Mouse (Mus musculus) testis, adult 2 months (tissue): Measurements from ENCODE around the gene Olfml2b. TPM values are rescaled to one million over a fixed set of nuclear protein-coding genes. Genes with fewer than 3 reads are reported as not detected.

ENCODE experiments used
- H3K27ac ChIP-seq: fragments of 200-500 bp; 2 replicates; pipeline ENCODE4 v1.5.1; 2012; ENCODE audit warnings: low read depth, low read length; ENCODE audit not compliant: control insufficient read depth, insufficient read depth
- H3K27me3 ChIP-seq: fragments of 200-500 bp; 2 replicates; pipeline ENCODE4 v1.6.1; 2012; ENCODE audit warnings: mild to moderate bottlenecking, low read length, moderate library complexity; ENCODE audit not compliant: control insufficient read depth, insufficient read depth
- H3K36me3 ChIP-seq: fragments of 200-500 bp; 2 replicates; pipeline ENCODE4 v1.6.1; 2012; ENCODE audit warnings: mild to moderate bottlenecking, low read length; ENCODE audit not compliant: control insufficient read depth, insufficient read depth
- H3K4me1 ChIP-seq: fragments of 200-500 bp; 2 replicates; pipeline ENCODE4 v1.6.1; 2012; ENCODE audit warnings: low read length; ENCODE audit not compliant: control insufficient read depth, insufficient read depth
- H3K4me3 ChIP-seq: fragments of 200-500 bp; 2 replicates; pipeline ENCODE4 v1.5.1; 2012; ENCODE audit warnings: low read depth, mild to moderate bottlenecking, low read length, moderate library complexity, mixed read lengths; ENCODE audit not compliant: control insufficient read depth
- CTCF ChIP-seq: fragments of 200-500 bp; IDR thresholded peaks from 2 replicates; pipeline ENCODE4 v1.5.1; 2012; ENCODE audit warnings: low read depth, mild to moderate bottlenecking, inconsistent platforms, low read length, moderate library complexity; ENCODE audit not compliant: control insufficient read depth, insufficient read depth, insufficient replicate concordance
- POLR2A ChIP-seq: fragments of 200-500 bp; IDR thresholded peaks from 2 replicates; pipeline ENCODE4 v1.6.1; 2012; ENCODE audit warnings: low read depth, mild to moderate bottlenecking, inconsistent platforms, low read length, moderate library complexity; ENCODE audit not compliant: control insufficient read depth
- polyA plus RNA-seq: library from polyadenylated mRNA; depleted of rRNA; stranded (reverse); fragments of >200 nt; gene quantifications from 2 replicates; pipeline ENCODE4 v1.2.3, GENCODE M21; 2012

Olfml2b gene
- polyA plus RNA-seq, 1 experiment = 6.4 TPM

DNA sequence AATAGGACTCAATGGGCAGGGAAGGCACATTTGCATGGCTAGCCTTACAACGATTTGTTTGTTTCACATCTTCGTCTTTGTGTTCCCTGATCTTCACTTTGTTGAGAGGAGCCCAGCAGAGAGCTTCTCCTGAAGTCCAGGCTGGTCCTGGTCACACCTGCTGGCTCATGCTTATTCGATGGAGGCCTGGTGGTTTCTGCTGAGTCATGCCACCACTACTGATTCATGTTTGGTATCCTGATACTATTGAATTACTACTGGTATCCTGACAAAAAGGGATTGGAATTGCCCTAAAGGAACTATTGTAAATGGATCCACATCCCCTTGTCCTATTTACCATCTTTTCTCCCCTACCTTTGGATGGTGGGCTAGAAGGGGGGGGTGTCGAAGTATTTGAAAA, 13.8 kb upstream of the Olfml2b start:
- H3K27ac ChIP-seq = no peak overlapping the region
- no peak overlapping the region for H3K4me3 ChIP-seq

DNA sequence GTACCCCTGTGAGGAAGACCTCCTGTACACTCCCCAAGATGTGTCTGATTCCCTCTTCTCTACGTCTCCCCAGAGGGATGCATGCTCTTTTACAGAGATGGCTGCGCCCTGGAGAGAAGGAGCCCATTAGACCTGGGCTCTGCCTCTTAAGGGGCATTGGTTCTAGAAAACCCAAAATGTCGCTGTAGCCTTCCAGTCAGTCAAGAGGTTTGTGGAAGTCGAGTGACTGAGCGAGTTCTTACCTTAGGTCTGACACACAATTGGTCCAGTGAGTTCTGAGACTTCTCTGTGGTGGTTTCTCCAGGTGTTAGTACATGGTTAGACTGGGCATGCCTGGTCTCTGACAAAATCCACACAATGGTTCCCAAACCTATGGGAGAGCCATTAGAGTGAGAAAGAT, 12.8 kb upstream of the Olfml2b start:
- Histone ChIP-seq H3K27me3 (no peaks in the 10 kb centered on the region), H3K4me1 (no peaks in the 10 kb centered on the region), H3K4me3 (no peak overlapping the region), H3K27ac (no peak overlapping the region), H3K36me3 (no peaks in the 10 kb centered on the region)
- no peak for TF ChIP-seq CTCF

More for the DNA sequence above, 13.8 kb upstream of the Olfml2b start:
- no peaks in the 10 kb centered on the region for H3K4me1 ChIP-seq
- no peak for TF ChIP-seq POLR2A
- no peak for TF ChIP-seq CTCF
- no peaks in the 10 kb centered on the region for H3K27me3 ChIP-seq
- H3K36me3 ChIP-seq = no peaks in the 10 kb centered on the region

GRCm38 (mm10) chr1:170632385-170632784, 11.9 kb upstream of the Olfml2b start:
- TF ChIP-seq CTCF (peak; percentile 81; the same call in 1 of the 2 replicates), POLR2A (no peak)
- no peak overlapping the region for H3K4me3 ChIP-seq
- H3K36me3 ChIP-seq = no peaks in the 10 kb centered on the region
- no peaks in the 10 kb centered on the region for H3K4me1 ChIP-seq
- H3K27ac ChIP-seq = no peak overlapping the region
- no peaks in the 10 kb centered on the region for H3K27me3 ChIP-seq

DNA sequence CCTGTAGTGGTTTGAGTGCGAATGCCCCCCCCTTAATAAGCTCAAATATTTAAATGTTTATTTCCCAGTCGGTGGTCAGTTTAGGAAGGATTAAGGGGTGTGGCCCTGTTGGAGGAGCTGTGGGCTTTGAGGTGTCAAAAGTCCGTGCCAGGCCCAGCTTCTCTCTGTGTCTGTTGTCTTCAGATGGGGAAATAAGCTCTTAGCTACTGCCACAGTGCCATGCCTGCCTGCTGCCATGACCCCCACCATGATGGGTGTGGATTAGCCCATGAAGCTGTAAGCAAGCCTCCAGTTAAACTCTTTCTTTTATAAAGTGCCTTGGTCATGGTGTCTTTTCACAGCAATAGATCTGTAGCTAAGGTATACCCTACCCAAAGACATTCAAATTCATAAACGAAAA, 11.5 kb upstream of the Olfml2b start:
- TF ChIP-seq CTCF (no peak), POLR2A (no peak)

DNA sequence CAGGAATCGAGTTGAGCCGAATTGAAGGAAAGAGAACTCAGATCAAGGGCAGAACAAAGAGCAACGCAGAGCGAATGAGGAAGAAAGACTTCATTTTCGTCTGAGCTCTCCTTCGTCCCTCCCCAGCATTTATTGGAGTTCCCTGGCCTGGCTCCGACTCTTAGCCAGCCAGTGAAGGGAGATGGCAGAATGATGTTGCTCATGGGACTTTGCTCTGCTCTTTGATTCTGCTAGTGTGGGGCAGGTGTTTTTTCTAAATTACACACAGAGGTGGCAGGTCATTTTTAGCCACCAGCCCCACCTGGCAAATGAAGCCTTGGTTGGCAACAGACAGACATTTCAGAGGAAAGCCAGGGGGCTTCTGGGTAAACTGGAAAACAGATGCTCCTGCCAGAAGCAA, 5.4 kb upstream of the Olfml2b start:
- TF ChIP-seq POLR2A (no peak), CTCF (no peak)
- no peak overlapping the region for H3K27ac ChIP-seq
- H3K36me3 ChIP-seq = no peaks in the 10 kb centered on the region
- no peaks in the 10 kb centered on the region for H3K27me3 ChIP-seq
- H3K4me3 ChIP-seq = no peak overlapping the region
- H3K4me1 ChIP-seq = no peaks in the 10 kb centered on the region

More for the DNA sequence above, 11.5 kb upstream of the Olfml2b start:
- Histone ChIP-seq H3K4me1 (no peaks in the 10 kb centered on the region), H3K27ac (no peak overlapping the region), H3K4me3 (no peak overlapping the region), H3K36me3 (no peaks in the 10 kb centered on the region), H3K27me3 (no peaks in the 10 kb centered on the region)

DNA sequence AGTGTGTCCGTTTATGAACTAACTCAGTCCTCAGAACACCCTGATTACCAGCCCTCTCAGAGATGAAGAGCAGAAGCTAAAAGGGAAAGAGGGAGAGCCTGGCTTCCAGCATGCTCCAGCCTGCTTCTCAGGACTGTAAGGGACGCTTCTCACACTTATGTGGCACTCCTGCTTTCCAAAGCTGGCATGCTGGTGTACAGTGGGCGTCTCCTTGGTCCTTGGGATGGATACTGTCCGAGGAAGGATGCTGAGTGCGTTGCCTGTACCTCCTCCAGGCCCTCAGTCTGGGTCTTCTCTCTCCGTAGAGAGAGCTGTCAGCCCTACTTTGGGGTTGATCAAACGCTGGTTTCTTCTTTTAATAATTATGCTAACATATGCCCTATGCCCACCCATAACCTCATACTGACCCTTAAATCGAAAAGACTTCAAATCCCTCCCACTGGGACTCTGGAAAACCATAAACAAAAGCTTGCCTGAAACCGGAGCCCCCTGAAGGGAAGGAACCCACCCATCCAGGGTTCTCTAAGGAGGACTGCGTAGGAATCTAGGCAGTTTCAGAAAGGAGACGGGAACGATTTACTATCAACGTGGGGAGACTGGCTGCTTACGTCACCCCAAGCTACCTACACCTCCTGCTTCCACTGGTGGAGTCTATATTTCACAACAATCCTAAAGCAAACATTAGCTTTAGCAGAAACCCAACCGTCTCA, 1.7 kb downstream of the Olfml2b start:
- TF ChIP-seq POLR2A (no peak), CTCF (no peak)
- no peak overlapping the region for H3K27ac ChIP-seq
- H3K4me1 ChIP-seq = no peaks in the 10 kb centered on the region
- H3K4me3 ChIP-seq = peak overlapping the region; percentile 28; the same call in 1 of the 2 replicates
- no peaks in the 10 kb centered on the region for H3K36me3 ChIP-seq
- H3K27me3 ChIP-seq = no peaks in the 10 kb centered on the region

DNA sequence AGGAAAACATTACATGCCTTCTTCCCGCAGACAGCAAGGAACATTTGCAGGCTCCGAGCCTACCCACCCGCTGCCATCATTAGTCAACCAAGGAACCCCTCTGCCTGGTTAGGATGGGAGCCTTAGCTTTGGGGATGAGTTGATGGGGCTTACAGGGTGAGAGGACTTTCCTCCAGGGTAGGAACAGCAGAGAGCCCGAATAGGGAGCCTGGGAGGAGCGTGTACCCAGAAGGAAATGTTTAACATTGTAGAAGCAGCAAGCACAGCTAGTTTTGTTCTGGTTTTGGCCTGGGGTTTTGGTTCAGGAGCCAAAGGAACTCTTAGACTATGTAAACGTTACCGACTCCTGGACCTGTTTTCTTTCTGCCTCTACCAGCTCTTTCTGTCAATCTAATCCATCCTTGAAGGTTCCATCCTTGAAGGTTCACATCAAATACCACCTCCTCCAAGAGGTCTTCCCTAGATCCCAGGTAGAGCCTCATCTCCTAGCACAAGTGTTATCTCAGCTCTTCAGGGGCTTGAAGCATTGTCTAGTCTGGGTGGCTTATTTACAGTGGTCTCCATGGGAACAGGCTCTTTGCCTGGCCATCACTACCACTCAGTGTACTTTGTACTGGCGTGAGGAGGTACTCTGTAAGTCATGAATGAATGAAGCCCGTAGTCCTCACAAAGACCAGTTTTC, 2.4 kb downstream of the Olfml2b start:
- TF ChIP-seq POLR2A (no peak), CTCF (no peak)
- Histone ChIP-seq H3K27me3 (no peaks in the 10 kb centered on the region), H3K36me3 (no peaks in the 10 kb centered on the region), H3K27ac (no peak overlapping the region), H3K4me3 (peak overlapping the region; percentile 28; the same call in 1 of the 2 replicates), H3K4me1 (no peaks in the 10 kb centered on the region)
